Mouse (Mus musculus) neural tube, embryonic 13.5 days (tissue): Measurements from ENCODE around the gene Mylk4. TPM values are rescaled to one million over a fixed set of nuclear protein-coding genes. Genes with fewer than 3 reads are reported as not detected.

ENCODE experiments used
- ATAC-seq: fragments of 200-750 bp; cut with Nextera tagmentation; 2 replicates; pipeline ENCODE4 v1.8.0; 2017; ENCODE audit warnings: low read depth, mild to moderate bottlenecking, moderate TSS enrichment, moderate library complexity
- H3K27ac ChIP-seq: fragments of 300-500 bp; sonication (generic); replicated peaks from 2 replicates; pipeline ENCODE4 v1.5.1; 2015; ENCODE audit warnings: moderate library complexity, mild to moderate bottlenecking, inconsistent platforms
- H3K27me3 ChIP-seq: fragments of 300-500 bp; sonication (generic); 2 replicates; pipeline ENCODE4 v1.6.1; 2015; ENCODE audit warnings: mild to moderate bottlenecking, inconsistent platforms
- H3K36me3 ChIP-seq: fragments of 300-500 bp; sonication (generic); 2 replicates; pipeline ENCODE4 v1.6.1; 2015; ENCODE audit warnings: mild to moderate bottlenecking, inconsistent platforms
- H3K4me1 ChIP-seq: fragments of 300-500 bp; sonication (generic); replicated peaks from 2 replicates; pipeline ENCODE4 v1.6.1; 2015; ENCODE audit warnings: inconsistent platforms
- H3K4me2 ChIP-seq: fragments of 300-500 bp; sonication (generic); 2 replicates; pipeline ENCODE4 v1.6.1; 2015; ENCODE audit warnings: inconsistent platforms, mild to moderate bottlenecking, moderate library complexity
- H3K4me3 ChIP-seq: fragments of 300-500 bp; sonication (generic); 2 replicates; pipeline ENCODE4 v1.5.1; 2015; ENCODE audit warnings: mild to moderate bottlenecking, inconsistent platforms
- H3K9ac ChIP-seq: fragments of 300-500 bp; sonication (generic); 2 replicates; pipeline ENCODE4 v1.6.1; 2015; ENCODE audit warnings: moderate library complexity, mild to moderate bottlenecking, inconsistent platforms
- H3K9me3 ChIP-seq: fragments of 300-500 bp; sonication (generic); 2 replicates; pipeline ENCODE4 v1.6.1; 2016; ENCODE audit warnings: inconsistent platforms
- WGBS: fragments of 180-500 bp; shearing (Covaris S2); methylation state at CpG from one replicate; pipeline ENCODE4 v1.1.7; 2015; 5-methylcytosine and 5-hydroxymethylcytosine counted together
- polyA plus RNA-seq: library from polyadenylated mRNA; unstranded; fragments of >200 nt; fragmentation: Nextera tagmentation; extraction: Ambion mirVana; gene quantifications from 2 replicates; pipeline ENCODE4 v1.2.1, GENCODE M21; 2015

Gene Mylk4
- polyA plus RNA-seq, 1 experiment from 2014 or later = 0.10 TPM

DNA sequence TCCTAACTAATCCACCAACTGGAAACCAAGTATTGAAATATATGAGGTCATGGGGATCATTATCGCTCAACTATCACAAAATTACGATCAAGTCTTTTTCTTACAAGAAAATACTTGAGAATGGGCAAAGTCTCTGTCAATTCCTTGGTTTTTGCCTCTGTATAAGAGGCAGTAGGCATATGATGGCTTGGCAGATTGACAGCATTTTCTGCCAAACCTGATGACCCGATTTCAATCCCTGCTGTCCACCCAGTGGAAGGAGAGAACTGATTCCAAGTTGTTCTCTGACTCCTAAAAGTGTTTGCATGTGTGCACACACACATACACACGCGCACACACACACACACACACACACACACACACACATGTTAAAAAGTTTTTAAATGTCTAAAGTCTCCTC lies 124.5 kb downstream of the Mylk4 start:
- 89% methylated on average over 5 of the region's 5 CpGs for WGBS

GRCm38 (mm10) chr13:32657583-32657982 lies 126.2 kb downstream of the Mylk4 start:
- Histone ChIP-seq H3K27me3 (no peaks in the 10 kb centered on the region), H3K4me1 (no peaks in the 10 kb centered on the region), H3K9me3 (no peaks in the 10 kb centered on the region), H3K36me3 (no peaks in the 10 kb centered on the region), H3K4me3 (no peak overlapping the region), H3K9ac (no peak overlapping the region), H3K27ac (no peak overlapping the region), H3K4me2 (no peak overlapping the region)
- no peak for ATAC-seq
- 93% methylated on average over 2 of the region's 2 CpGs for WGBS

More for the DNA sequence above, 124.5 kb downstream of the Mylk4 start:
- no peak overlapping the region for H3K9ac ChIP-seq
- no peaks in the 10 kb centered on the region for H3K4me1 ChIP-seq
- H3K27me3 ChIP-seq = no peaks in the 10 kb centered on the region
- no peak overlapping the region for H3K27ac ChIP-seq
- H3K4me2 ChIP-seq = no peak overlapping the region
- H3K36me3 ChIP-seq = no peaks in the 10 kb centered on the region
- H3K9me3 ChIP-seq = no peaks in the 10 kb centered on the region
- no peak overlapping the region for H3K4me3 ChIP-seq
- no peak for ATAC-seq

Other genes with a start within 250 kb of the Mylk4 start
- 33.3 and 35.3 TPM in 2 replicates for gene Wrnip1, start 18.1 kb upstream of the Mylk4 start, polyA plus RNA-seq
- gene D930007J09Rik, start 18.9 kb upstream of the Mylk4 start, polyA plus RNA-seq = not detected in 2 replicates
- gene Serpinb1a, start 67.2 kb upstream of the Mylk4 start, polyA plus RNA-seq = 1.2 and 2.2 TPM in 2 replicates
- not detected in 2 replicates for gene Serpinb1c, start 114.3 kb upstream of the Mylk4 start, polyA plus RNA-seq
- gene Serpinb6b, start 181.3 kb upstream of the Mylk4 start, polyA plus RNA-seq = 0.40 and 1.1 TPM in 2 replicates
- 1.3 and 1.9 TPM in 2 replicates for gene Serpinb9, start 219.3 kb upstream of the Mylk4 start, polyA plus RNA-seq
- 0.29 and 0.52 TPM in 2 replicates for gene Serpinb9b, start 243.5 kb upstream of the Mylk4 start, polyA plus RNA-seq